Mouse (Mus musculus) spleen, postnatal 14 days (tissue): ENCODE results near the gene Parm1.
A peak's percentile ranks its signal among the peaks of the same experiment; 100 is the strongest.

ENCODE experiments used
- DNase-seq, 2 experiments: peaks; one replicate each; pipeline ENCODE4 v3.0.0; 2021 to 2022; ENCODE audit warnings: low spot score in 2 of 2

Gene Parm1

DNA sequence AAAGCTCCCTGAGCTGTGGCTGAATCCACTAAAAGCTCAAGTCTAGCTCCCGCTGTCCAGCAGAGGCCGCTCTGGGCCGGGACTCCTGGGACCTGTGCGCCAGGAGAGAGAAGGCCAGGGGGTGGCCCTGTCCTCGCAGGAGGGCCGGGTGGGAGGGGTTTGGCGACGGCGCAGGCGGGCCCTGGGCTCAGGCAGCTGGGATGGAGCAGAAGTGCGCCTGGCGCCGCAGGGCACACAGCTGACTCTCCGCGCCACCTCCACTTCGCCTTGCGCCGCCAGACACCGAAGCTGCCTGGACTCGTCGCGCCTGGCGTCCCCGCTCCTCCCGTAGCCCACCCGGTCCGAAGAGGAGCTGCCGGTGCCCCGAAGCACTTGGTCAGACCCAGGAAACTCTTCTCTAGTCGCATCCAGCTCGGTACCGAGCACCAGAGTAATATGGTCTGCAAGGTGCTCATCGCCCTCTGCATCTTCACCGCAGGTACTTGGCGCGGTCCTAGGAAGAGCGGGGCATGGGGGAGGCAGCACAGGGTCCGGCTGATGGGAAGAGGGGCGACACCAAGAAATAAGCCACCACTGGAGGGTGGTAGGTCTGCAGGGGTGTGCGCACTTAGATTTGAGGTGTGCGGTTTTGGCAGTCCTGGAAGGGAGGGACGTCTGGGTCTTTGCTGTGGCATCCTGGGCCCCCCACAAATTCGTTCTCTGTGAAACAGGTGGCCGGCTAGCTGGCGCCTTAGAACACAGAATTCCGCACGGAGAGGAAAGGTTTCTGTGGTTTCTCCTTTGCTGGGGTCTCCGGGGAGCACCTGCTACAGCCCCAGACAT lies at the start of gene Parm1:
Gene Parm1, plus strand, starts transcription at position 136 of the 822 bp plus-strand sequence.
- peak; percentile 10 to 27 for DNase-seq

- DNase-seq, result no peak
Measured at GRCm38 (mm10) chr5:91475241-91475640, 42.2 kb upstream of the Parm1 start.

DNA sequence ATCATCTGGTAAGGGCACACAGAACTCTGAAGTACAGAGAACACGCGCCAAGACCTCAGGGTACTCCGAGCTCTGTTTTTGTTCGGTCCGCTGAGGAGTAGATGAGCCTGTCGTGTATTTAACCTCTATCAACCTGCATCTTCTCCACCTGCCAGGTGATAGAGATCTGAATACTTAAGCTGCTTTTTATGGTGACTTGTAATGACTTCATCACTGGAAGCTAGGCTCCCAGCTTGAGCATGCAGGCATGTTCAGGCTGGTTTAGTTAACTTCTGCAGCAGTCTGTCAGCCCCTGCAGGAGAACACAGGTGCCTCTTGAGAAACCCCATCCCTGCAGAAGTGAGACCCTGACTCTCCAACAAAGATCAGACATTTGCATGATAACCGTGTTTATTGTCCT lies 40.6 kb upstream of the Parm1 start:
- DNase-seq, result no peak

- DNase-seq, result no peak
Measured at GRCm38 (mm10) chr5:91478673-91479072, 38.7 kb upstream of the Parm1 start.

DNA sequence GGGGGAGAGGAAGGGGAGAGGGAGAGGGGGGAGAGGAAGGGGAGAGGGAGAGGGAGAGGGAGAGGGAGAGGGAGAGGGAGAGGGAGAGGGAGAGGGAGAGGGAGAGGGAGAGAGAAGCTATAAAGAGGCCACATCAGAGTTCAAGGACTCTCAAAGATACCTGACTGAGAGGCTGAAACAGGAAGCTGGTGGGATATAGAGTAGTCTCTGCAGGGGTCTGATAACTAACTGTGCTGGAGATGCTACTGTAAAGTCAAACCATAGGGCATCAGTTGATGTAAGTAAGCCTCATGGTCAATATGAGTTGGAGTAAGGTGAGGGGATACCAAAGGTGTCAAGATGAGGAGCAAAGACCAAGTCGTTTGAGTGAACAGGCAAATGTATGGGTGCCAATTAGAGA lies 37.3 kb upstream of the Parm1 start:
- DNase-seq, result no peak

DNA sequence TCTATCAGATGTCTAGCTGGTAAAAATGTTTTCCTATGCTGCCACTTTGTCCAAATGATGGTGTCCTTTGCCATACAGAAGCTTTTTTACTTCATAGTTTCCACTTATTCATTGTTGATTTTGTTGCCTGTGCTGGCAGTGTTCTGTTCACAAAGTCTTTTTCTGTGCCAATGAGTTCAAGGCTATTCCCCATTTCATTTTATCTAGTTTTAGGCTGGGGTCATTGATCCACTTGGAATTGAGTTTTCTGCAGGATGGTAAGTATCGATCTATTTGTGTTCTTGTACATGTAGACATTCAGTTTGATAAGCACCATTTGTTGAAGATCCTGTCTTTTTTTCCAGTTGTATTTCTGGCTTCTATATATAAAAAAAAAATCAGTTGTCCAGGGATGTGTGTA lies 33.1 kb upstream of the Parm1 start:
- no peak for DNase-seq

DNA sequence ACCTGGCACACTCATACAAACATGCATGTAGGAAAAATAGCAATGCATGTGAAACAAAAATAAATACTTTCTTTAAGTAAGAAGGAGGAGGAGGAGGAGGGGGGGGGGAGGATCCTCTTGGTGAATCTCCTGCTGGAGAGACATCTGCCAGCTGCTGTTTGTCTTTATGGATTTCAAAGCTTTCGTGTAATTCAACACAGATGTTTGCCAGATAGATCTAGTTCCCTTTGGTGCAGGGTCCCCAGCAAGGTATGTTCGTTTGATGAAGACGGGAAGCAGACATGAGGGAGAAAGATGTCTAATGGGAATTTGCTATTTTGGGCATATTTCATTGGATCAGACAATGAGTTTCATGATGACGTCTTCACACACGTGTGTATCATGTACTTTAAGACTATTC lies 23.0 kb upstream of the Parm1 start:
- no peak for DNase-seq

- DNase-seq, result no peak
Measured at GRCm38 (mm10) chr5:91501361-91501760, 16.1 kb upstream of the Parm1 start.

GRCm38 (mm10) chr5:91502366-91502765 lies 15.0 kb upstream of the Parm1 start:
- DNase-seq, result no peak

GRCm38 (mm10) chr5:91504320-91504922 lies 13.0 kb upstream of the Parm1 start:
- DNase-seq, result no peak

GRCm38 (mm10) chr5:91517077-91517476 lies 338 bp upstream of the Parm1 start:
- no peak for DNase-seq

DNA sequence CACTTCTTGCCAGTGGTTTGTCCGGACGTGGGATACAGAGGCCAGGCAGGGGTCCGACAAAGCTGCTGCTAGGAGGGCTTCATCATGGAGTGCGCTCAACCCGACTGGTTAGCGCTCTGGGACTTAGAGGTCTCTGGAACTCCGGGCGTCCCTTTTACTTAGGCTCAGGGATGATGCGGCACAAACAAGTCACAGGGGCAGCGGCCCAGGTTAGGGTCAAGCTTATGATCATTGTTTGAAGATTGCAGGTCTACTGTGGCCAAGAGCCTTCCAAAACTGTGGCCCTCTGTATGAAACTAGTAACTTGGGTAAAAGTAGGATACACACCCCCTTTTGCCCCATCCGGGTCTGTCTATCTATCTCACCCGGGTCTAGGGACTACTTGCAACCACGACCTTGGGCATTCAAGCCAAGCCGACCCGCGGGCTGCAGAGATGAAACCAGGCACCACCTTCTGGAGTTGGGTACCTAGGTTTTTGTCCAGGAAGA lies 931 bp downstream of the Parm1 start:
- no peak for DNase-seq

GRCm38 (mm10) chr5:91518946-91519345 lies 1.5 kb downstream of the Parm1 start:
- DNase-seq, result no peak

GRCm38 (mm10) chr5:91519521-91519920 lies 2.1 kb downstream of the Parm1 start:
- no peak for DNase-seq

- no peak for DNase-seq
Measured at GRCm38 (mm10) chr5:91532748-91533496, 15.5 kb downstream of the Parm1 start.

DNA sequence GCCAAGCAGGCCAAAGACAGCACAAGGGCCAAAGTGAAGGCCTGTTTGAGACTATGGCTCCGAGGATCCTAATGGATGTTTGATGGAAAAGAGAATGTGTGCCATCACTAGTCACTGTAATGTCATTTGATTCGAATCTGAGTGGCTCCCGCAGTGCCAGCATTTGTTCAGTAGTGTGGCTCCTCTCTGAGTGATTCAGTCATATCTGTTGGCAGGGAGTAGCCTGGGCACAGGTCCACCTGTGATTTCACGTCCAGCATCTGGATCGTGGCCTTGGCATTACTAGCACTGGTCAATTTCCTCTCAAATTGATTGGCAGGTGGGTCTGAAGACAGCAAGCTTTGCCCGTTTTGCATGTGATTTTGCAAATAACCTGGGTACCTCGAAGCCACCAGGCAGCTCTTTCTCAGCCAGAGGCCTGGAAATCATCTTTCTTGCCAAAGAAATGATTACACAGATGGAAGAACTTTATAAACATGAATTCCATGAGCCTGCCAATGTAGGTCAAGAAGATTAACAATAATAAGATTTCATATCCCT lies 41.7 kb downstream of the Parm1 start:
- no peak for DNase-seq

DNA sequence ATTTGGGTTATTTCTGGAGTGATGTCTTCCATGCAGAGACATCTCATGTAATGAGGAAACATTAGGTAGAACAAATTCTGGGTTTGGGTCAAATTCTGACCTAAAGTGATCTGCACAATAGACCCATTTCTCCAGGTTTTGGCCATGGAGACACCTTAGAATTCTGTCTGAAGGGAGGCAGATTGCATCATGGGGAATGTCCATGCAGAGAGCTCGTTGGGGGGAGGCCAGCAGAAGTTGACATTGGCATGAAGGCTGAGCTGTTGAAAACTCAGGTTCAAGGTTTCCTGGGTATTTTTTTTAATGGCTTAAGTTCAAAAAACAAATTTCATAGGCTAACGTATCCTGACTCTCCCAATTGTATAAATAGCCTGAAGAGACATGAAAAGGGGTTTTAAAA lies 42.3 kb downstream of the Parm1 start:
- DNase-seq, result no peak

GRCm38 (mm10) chr5:91561394-91561793 lies 44.0 kb downstream of the Parm1 start:
- no peak for DNase-seq

- DNase-seq, result no peak
Measured at GRCm38 (mm10) chr5:91562486-91562885, 45.1 kb downstream of the Parm1 start.

DNA sequence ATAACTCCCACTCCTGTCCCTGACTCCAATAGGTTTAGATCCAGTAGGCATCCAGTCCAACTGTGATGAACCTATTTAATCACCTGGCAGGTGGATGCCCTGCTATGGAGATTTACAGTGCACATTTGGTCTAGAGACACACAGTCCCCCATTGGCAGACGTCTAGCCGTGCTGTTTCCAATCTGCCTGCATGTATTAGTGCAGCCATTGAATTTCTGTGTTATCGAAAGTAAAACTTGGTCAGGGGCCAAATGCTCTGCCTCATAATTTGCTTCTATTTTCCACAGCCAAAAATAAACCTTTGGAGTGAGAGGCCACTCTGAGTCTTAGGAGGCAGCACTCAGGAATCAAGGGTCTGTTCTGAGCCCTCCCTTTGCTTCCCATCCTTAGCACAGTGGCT lies 46.6 kb downstream of the Parm1 start:
- no peak for DNase-seq

- DNase-seq, result no peak
Measured at GRCm38 (mm10) chr5:91565458-91565857, 48.0 kb downstream of the Parm1 start.

DNA sequence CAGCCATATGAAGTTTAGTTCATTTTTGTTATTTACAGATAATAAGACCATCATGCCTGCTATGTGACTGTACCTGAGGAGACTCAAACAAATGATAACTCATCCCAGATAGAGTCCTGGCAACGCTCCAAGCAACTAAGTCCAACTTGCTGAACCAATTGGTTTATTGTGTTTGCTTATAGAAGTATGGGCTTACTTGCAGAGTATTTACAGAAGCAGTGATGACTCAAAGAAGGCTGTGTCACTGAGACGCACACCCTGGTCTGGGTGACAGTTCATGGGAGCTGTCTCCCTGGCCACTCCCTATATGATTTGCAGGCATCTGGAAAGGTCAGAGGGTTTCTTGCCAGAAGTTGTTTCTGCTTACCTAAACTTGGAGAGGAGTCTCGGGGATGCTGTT lies 49.2 kb downstream of the Parm1 start:
- DNase-seq, result no peak
